Mouse (Mus musculus): ENCODE data around the gene Necab2. TPM values are rescaled to one million over a fixed set of nuclear protein-coding genes. Genes with fewer than 3 reads are reported as not detected.

Necab2 gene
- polyA plus RNA-seq, 1 experiment from 2014 or later, result 13.3 TPM

DNA sequence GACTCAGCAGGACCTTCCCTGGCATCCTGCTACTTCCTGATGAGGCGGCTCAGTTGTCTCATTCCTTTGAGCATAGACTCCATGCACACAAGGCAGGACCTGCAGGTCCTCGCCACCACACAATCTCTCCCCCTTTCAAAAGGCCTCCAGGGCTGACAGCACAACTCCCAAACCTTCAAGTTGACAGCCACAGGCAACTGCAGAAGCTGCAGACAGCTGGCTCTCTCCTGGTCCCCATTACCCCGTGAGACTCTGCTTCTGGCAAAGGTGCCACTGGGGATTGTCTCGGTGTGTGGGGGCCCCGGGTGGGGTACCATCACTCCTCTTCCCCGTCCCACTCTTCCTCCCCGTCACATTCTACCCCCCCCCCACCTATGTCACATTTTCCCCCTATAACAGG, 26.2 kb upstream of the Necab2 start:
- Histone ChIP-seq H3K27me3 (peaks cover 3% of the 10 kb centered on the region; the same call in 1 of the 2 replicates), H3K4me3 (no peak overlapping the region), H3K36me3 (ENCODE audit: poor library complexity, severe bottlenecking) (no peaks in the 10 kb centered on the region), H3K27ac (no peak overlapping the region), H3K4me2 (no peak overlapping the region), H3K4me1 (0 out of 2 replicates have a peak, but pooled peaks cover 2% of the 10 kb centered on the region), H3K9me3 (replicated peaks) (no peaks in the 10 kb centered on the region), H3K9ac (no peak overlapping the region)
- ATAC-seq, result no peak
- WGBS, result 81% methylated on average over 7 of the region's 7 CpGs

DNA sequence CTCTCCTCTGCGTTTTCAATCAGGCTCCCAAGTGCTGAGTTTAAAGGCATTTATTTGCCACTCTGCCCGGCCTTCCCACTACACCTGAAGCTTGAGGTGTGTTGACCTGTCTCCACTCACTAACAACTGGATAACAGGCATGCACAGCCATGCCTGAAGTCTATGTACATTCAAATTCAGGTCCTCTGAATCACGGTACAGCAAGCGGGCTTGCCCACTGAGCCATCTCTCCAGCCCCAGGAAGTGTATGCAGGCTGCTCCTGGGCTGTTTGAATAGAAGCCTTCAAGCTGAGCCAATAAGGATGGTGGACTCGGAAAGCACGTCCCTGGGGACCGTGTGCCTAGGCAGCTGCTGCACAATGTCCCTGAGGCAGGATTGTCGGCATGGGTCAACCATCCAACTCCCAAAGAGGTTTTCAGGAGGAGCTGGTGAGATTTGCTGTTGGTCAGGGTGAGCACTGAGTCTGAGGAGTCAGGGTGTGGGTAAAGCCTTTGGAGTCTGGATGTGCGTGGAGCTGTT, 24.9 kb upstream of the Necab2 start:
- H3K9ac ChIP-seq, result no peak overlapping the region
- no peak overlapping the region for H3K4me3 ChIP-seq
- whole genome bisulfite sequencing, result 58% methylated on average over 9 of the region's 9 CpGs
- H3K4me2 ChIP-seq, result no peak overlapping the region
- 0 out of 2 replicates have a peak overlapping the region, but pooled peaks have one; percentile 33 for H3K27ac ChIP-seq
- H3K9me3 ChIP-seq (replicated peaks), result no peaks in the 10 kb centered on the region
- no peak for ATAC-seq
- no peaks in the 10 kb centered on the region for H3K27me3 ChIP-seq
- no peaks in the 10 kb centered on the region for H3K36me3 ChIP-seq (ENCODE audit: poor library complexity, severe bottlenecking)
- 0 out of 2 replicates have a peak, but pooled peaks cover 2% of the 10 kb centered on the region for H3K4me1 ChIP-seq

DNA sequence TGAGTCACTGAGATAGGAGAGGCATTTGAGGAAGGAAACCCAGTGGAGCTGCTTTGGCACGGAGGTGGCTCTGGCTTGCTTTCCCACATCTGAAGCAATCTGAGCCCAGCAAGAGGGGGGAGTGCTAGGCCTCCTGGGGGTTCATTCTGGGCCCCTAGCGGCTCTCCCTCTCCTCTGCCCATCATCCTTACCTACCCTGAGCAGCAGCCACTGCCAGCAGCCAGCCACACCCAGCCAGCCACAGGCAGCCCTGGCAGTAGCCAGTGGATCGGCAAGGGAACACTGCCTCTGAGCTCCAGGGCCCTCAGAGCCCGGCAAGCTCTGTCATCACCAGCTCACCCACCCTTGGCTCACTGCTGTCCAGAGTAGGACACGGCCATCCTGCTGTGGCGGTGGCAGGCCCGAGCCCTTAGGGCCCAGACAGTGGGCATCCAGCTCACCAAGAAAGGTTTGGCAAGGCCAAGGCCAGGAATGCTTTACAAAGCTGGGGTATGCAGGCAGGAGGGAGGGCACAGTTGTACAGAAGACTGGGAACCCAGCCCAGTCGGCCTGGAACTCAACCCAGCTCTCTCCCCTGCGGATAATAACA, 24.3 kb upstream of the Necab2 start:
- H3K4me3 ChIP-seq, result no peak overlapping the region
- no peak for ATAC-seq
- no peaks in the 10 kb centered on the region for H3K27me3 ChIP-seq
- H3K36me3 ChIP-seq (ENCODE audit: poor library complexity, severe bottlenecking), result no peaks in the 10 kb centered on the region
- H3K27ac ChIP-seq, result peak overlapping the region; percentile 33; the same call in 1 of the 2 replicates
- no peak overlapping the region for H3K9ac ChIP-seq
- WGBS, result 59% methylated on average over 9 of the region's 9 CpGs
- H3K4me2 ChIP-seq, result no peak overlapping the region
- H3K9me3 ChIP-seq (replicated peaks), result no peaks in the 10 kb centered on the region
- H3K4me1 ChIP-seq, result 0 out of 2 replicates have a peak, but pooled peaks cover 2% of the 10 kb centered on the region

DNA sequence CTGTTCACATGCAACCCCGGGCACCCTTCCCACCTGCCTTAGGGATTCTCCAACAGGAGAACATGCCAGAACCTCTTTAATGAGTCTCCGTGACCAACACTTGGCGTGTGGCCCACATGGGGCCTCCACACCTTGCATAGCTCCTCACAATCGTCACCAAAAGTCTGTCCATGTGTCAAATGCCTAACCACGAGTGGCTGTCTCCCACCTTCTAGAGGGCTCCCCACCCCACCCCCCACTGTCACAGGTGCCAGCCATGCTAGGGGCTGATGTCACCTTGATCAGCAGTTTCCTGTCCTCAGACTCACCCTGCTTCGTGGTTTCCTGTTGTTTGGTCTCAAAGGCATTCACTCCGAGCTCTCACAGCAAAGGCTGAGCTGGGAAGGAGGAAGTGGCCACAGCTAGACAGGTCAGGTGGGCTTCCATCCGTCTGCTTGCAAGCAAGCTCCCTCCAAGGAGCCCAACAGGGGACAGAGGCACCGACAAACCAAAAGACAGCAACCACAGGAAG, 22.8 kb upstream of the Necab2 start:
- no peak overlapping the region for H3K27ac ChIP-seq
- ATAC-seq, result no peak
- H3K27me3 ChIP-seq, result no peaks in the 10 kb centered on the region
- no peak overlapping the region for H3K4me3 ChIP-seq
- 0 out of 2 replicates have a peak, but pooled peaks cover 2% of the 10 kb centered on the region for H3K4me1 ChIP-seq
- no peak overlapping the region for H3K9ac ChIP-seq
- WGBS, result 72% methylated on average over 9 of the region's 9 CpGs
- H3K9me3 ChIP-seq (replicated peaks), result no peaks in the 10 kb centered on the region
- no peaks in the 10 kb centered on the region for H3K36me3 ChIP-seq (ENCODE audit: poor library complexity, severe bottlenecking)
- no peak overlapping the region for H3K4me2 ChIP-seq

DNA sequence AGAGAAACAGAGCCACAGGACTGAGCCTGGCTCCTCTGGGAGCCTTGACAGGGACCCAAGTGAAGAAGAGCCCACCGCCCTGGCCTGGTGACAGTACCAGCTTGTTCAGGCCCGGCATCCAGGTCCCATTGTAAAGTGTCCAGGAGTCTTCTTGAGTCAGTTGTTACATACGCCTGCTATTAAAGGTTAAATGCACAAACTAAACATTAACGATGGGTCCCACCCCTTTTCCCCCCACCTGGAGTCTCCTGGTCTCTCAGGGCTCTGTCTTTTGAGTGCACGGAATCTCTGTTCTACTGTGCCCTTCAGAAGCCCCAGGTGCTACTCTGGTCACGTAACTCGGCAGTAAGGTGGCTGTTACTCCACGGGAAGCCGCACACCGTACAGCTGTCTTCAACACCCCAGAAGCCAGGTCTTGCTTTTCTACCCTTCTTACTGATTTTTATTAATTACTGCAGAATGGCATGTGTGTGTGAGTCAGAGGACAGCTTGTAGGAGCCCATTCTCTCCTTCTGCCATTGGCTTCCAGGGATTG, 22.3 kb upstream of the Necab2 start:
- Histone ChIP-seq H3K4me3 (no peak overlapping the region), H3K4me2 (no peak overlapping the region), H3K36me3 (ENCODE audit: poor library complexity, severe bottlenecking) (no peaks in the 10 kb centered on the region), H3K9me3 (replicated peaks) (no peaks in the 10 kb centered on the region), H3K27me3 (no peaks in the 10 kb centered on the region), H3K27ac (no peak overlapping the region), H3K4me1 (0 out of 2 replicates have a peak, but pooled peaks cover 2% of the 10 kb centered on the region), H3K9ac (no peak overlapping the region)
- no peak for ATAC-seq
- 88% methylated on average over 10 of the region's 10 CpGs for WGBS

DNA sequence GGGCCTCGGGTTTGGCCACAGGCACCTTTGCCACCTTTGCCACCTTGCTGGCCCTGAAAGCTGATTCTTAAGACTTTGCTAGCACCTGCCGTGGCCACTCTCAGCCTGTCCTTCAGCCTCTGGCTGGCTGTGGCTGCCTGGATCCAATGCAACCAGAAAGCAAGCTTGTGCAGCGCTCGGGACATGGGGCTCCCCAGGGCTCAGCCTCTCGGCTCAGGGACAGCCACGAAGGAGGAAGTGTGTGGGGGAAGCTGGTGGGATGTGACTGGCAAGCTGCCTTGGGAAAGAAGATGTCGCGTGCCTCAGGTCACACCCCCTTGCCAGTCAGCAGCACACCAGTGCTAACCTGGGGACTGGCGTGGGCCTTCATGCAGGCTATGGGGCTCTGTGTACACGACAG, 21.8 kb upstream of the Necab2 start:
- no peak for ATAC-seq
- Histone ChIP-seq H3K27me3 (no peaks in the 10 kb centered on the region), H3K4me1 (0 out of 2 replicates have a peak, but pooled peaks cover 2% of the 10 kb centered on the region), H3K9me3 (replicated peaks) (no peaks in the 10 kb centered on the region), H3K27ac (no peak overlapping the region), H3K4me2 (no peak overlapping the region), H3K36me3 (ENCODE audit: poor library complexity, severe bottlenecking) (no peaks in the 10 kb centered on the region), H3K9ac (no peak overlapping the region), H3K4me3 (no peak overlapping the region)
- 83% methylated on average over 10 of the region's 10 CpGs for WGBS

DNA sequence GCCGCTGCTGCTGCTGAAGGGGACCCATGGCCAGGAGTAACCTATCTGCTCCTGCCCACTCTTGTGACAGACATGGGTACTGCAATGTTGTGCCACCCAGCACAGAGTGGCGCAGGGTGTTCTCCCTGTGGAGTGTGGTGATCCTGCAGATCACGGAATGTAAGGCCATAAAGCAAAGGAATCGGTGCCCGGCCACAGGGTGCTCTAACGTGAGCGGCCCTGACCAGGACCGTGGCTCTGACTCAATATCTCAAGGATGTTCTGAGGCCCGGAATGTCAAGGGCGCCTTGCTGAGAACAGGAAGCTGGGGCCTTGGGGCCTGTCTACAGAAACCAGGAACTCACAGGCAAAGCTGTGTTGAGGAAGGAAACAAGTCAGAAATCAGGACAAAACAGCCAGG, 21.0 kb upstream of the Necab2 start:
- no peaks in the 10 kb centered on the region for H3K27me3 ChIP-seq
- H3K4me3 ChIP-seq, result no peak overlapping the region
- 89% methylated on average over 10 of the region's 10 CpGs for WGBS

DNA sequence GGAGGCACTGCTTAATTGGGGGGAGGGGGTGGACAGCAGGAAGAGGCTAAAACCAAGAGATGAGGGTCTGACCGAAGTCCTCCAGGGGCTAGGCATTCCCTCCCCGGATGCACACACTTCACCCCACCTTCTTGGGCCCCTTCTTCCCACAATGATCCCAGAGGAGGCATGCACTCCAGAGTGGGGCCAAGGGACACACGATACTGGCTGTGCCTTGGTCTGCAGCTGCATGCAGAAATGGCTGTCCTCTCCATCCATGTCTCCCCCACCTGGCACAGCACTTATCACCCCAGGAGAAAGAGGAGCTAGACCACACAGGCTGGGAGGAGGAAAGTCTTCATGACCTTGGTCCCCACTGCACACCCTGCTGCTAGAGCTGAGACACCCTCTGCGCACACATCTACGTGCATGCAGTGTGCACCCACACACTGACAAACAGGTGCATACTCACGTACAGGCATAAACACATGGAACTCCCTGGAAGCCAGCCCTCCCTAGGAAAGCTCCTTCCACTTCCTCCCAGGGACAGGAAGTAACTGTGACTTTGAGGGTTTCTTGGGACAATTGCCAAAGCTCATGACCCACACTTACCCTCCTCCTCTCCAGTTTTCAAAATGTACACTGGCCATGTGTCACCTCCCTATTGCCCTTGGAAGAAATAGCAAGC, 20.3 kb upstream of the Necab2 start:
- no peak overlapping the region for H3K4me2 ChIP-seq
- 87% methylated on average over 6 of the region's 6 CpGs for WGBS
- H3K36me3 ChIP-seq (ENCODE audit: poor library complexity, severe bottlenecking), result no peaks in the 10 kb centered on the region
- H3K27ac ChIP-seq, result no peak overlapping the region
- H3K9ac ChIP-seq, result no peak overlapping the region
- H3K27me3 ChIP-seq, result no peaks in the 10 kb centered on the region
- H3K4me3 ChIP-seq, result no peak overlapping the region
- 0 out of 2 replicates have a peak, but pooled peaks cover 2% of the 10 kb centered on the region for H3K4me1 ChIP-seq
- ATAC-seq, result no peak
- no peaks in the 10 kb centered on the region for H3K9me3 ChIP-seq (replicated peaks)

More for the DNA sequence above, 21.0 kb upstream of the Necab2 start:
- Histone ChIP-seq H3K27ac (no peak overlapping the region), H3K9ac (no peak overlapping the region), H3K4me2 (no peak overlapping the region), H3K36me3 (ENCODE audit: poor library complexity, severe bottlenecking) (no peaks in the 10 kb centered on the region), H3K9me3 (replicated peaks) (no peaks in the 10 kb centered on the region), H3K4me1 (0 out of 2 replicates have a peak, but pooled peaks cover 2% of the 10 kb centered on the region)
- no peak for ATAC-seq

DNA sequence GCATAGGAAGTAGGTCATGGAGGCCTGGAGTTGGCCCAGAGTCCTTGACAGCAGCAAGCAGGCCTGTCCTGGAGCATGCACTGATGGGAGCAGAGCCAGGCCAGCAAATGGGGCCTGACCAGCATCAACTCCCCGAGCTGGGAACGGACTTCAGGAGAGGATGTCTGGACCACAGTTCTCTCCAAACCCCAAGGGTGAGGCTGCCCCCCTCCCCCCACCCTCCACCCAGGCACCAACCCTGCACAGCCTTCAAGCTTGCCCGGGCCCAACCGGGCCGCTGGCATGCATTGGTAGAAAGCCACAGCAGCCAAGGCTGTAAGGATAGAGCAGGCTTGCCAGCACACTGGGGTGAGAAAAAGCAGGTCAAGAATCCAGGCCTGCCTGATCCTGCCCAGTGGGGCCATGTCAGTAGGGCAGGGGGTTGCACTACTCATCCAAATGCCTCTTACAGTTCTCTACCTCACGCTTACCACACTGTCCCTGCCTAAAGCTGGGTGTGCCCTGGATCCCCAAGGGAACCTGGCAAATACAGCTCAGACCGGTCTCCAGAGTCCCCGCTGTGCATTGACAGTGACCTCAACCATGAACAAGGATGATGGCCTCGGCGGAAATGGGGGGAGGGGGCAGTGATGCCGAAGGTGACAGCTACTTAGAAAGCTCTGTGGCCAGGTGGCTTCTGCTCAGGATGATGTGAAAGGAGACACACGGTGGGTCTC, 18.7 kb upstream of the Necab2 start:
- Histone ChIP-seq H3K27ac (no peak overlapping the region), H3K9ac (no peak overlapping the region)
- WGBS, result 80% methylated on average over 12 of the region's 12 CpGs

DNA sequence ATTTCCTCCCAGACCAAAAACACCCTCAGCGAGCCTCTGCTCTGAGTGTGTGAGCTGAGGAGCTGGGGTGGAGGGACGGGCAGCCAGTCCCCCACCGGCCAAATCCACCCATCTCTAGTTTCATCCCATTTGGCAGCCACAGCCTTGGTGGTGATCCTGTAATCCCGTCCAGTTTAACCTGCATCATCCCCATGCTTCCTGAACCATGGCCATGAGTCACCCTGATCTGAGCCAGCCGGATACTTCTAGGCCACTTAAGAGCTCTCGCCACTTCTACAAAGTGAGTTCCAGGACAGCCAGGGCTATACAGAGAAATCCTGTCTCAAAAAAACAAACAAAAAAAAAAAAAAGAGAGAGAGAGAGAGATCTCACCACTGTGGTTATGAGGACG, 18.2 kb upstream of the Necab2 start:
- H3K27ac ChIP-seq, result no peak overlapping the region
- WGBS, result 82% methylated on average over 7 of the region's 7 CpGs
- H3K36me3 ChIP-seq (ENCODE audit: poor library complexity, severe bottlenecking), result no peaks in the 10 kb centered on the region
- no peaks in the 10 kb centered on the region for H3K9me3 ChIP-seq (replicated peaks)
- no peak overlapping the region for H3K9ac ChIP-seq
- no peak overlapping the region for H3K4me2 ChIP-seq
- no peak overlapping the region for H3K4me3 ChIP-seq
- ATAC-seq, result no peak
- no peaks in the 10 kb centered on the region for H3K27me3 ChIP-seq
- H3K4me1 ChIP-seq, result no peaks in the 10 kb centered on the region

More for the DNA sequence above, 18.7 kb upstream of the Necab2 start:
- H3K4me2 ChIP-seq, result no peak overlapping the region
- no peaks in the 10 kb centered on the region for H3K27me3 ChIP-seq
- H3K9me3 ChIP-seq (replicated peaks), result no peaks in the 10 kb centered on the region
- H3K4me3 ChIP-seq, result no peak overlapping the region
- ATAC-seq, result no peak
- H3K4me1 ChIP-seq, result no peaks in the 10 kb centered on the region
- no peaks in the 10 kb centered on the region for H3K36me3 ChIP-seq (ENCODE audit: poor library complexity, severe bottlenecking)

DNA sequence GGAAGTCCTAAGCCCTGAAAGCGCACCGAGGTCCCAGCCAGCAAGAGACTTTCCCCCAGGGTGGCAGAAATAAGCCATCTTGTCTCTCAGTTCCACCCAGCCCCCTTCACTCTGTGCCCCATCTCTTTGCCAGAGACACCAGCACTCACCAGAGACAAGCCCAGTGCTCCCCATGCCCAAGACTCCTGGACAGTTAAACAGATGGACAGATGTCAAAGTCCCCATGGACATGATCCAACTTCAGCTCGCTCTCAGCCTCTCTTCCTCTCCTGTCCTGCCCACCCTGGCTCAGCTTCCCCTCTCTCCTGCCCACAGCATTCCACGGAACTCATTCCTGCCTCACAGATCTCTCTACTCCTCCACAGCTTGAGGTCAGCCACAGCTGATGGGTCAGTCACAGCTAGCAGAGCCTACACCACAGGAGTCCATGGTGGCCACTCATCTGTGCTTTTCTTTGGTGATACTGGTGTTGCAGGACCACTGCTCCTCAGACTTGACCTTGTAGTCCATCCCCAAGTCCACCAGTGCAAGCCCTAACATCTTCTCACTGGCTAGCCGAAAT, 17.7 kb upstream of the Necab2 start:
- Histone ChIP-seq H3K4me3 (no peak overlapping the region), H3K9me3 (replicated peaks) (no peaks in the 10 kb centered on the region), H3K9ac (no peak overlapping the region), H3K36me3 (ENCODE audit: poor library complexity, severe bottlenecking) (no peaks in the 10 kb centered on the region), H3K27ac (no peak overlapping the region), H3K4me1 (no peaks in the 10 kb centered on the region), H3K4me2 (no peak overlapping the region), H3K27me3 (no peaks in the 10 kb centered on the region)
- ATAC-seq, result no peak
- WGBS, result 80% methylated on average over 5 of the region's 5 CpGs
